Mouse (Mus musculus) midbrain, embryonic 16.5 days (tissue): ENCODE data around the gene Spatc1l. TPM values are rescaled to one million over a fixed set of nuclear protein-coding genes. Genes with fewer than 3 reads are reported as not detected.

Source experiments
- ATAC-seq: fragments of 200-750 bp; cut with Nextera tagmentation; 2 replicates; pipeline ENCODE4 v1.8.0; 2017; ENCODE audit warnings: moderate TSS enrichment
- H3K27ac ChIP-seq: fragments of 300-500 bp; sonication (generic); 2 replicates; pipeline ENCODE4 v1.5.1; 2014; ENCODE audit warnings: mild to moderate bottlenecking, low read length, mixed read lengths
- H3K27me3 ChIP-seq: fragments of 300-500 bp; sonication (generic); 2 replicates; pipeline ENCODE4 v1.6.1; 2014; ENCODE audit warnings: low read depth, low read length, mixed read lengths; ENCODE audit not compliant: control insufficient read depth, insufficient read depth
- H3K36me3 ChIP-seq: fragments of 300-500 bp; sonication (generic); 2 replicates; pipeline ENCODE4 v1.6.1; 2014; ENCODE audit warnings: mild to moderate bottlenecking, low read length, moderate library complexity, mixed read lengths; ENCODE audit not compliant: control insufficient read depth, insufficient read depth
- H3K4me1 ChIP-seq: fragments of 300-500 bp; sonication (generic); 2 replicates; pipeline ENCODE4 v1.6.1; 2014; ENCODE audit warnings: mild to moderate bottlenecking, low read length, mixed read lengths; ENCODE audit not compliant: control insufficient read depth, insufficient read depth
- H3K4me2 ChIP-seq: fragments of 300-500 bp; sonication (generic); 2 replicates; pipeline ENCODE4 v1.6.1; 2014; ENCODE audit warnings: mild to moderate bottlenecking, low read length, mixed read lengths
- H3K4me3 ChIP-seq: fragments of 300-500 bp; sonication (generic); 2 replicates; pipeline ENCODE4 v1.5.1; 2014; ENCODE audit warnings: low read depth, mild to moderate bottlenecking, low read length, moderate library complexity, mixed read lengths
- H3K9ac ChIP-seq: fragments of 300-500 bp; sonication (generic); 2 replicates; pipeline ENCODE4 v1.6.1; 2014; ENCODE audit warnings: low read depth, low read length, mixed read lengths
- H3K9me3 ChIP-seq: fragments of 300-500 bp; sonication (generic); replicated peaks from 2 replicates; pipeline ENCODE4 v1.6.1; 2014; ENCODE audit warnings: mild to moderate bottlenecking, low read length, mixed read lengths; ENCODE audit not compliant: control insufficient read depth, poor library complexity, severe bottlenecking
- WGBS: fragments of 180-500 bp; shearing (Covaris S2); extraction: QIAGEN DNeasy Blood & Tissue Kit; methylation state at CpG from one replicate; pipeline ENCODE4 v1.1.7; 2014; 5-methylcytosine and 5-hydroxymethylcytosine counted together
- polyA plus RNA-seq: library from polyadenylated mRNA; unstranded; fragments of >200 nt; fragmentation: Nextera tagmentation; extraction: Ambion mirVana; gene quantifications from 2 replicates; pipeline ENCODE4 v1.2.1, GENCODE M21; 2015

Spatc1l gene
- polyA plus RNA-seq, result 0.16 TPM in 1 of 2 replicates, not detected in the other

DNA sequence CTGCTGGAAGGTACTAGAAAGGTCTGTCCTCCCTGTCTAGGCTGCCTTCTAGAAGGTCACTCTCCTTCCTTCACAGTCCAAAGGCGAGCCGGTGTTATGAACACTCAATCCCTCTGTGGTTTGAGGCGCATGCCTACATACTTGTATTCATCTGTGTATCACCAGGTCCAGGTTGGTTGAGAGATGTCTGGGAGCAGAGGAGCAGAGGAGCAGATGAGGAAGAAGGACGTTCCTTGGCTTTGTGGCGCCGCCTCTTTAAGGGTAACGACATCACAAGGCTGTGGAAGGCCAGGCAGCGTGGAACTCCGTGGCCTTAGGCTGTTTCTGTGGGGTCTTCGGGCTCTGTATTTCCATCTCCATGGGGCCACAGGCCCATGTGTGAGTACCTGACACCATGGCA lies at the start of gene Spatc1l:
Spatc1l (plus strand) TSS at position 301 of the 400 bp plus-strand sequence.
- Histone ChIP-seq H3K9me3 (no peaks in the 10 kb centered on the region), H3K9ac (no peak within 1 kb of the TSS), H3K4me1 (no peaks in the 10 kb centered on the region), H3K4me3 (no peak within 1 kb of the TSS), H3K36me3 (0 out of 2 replicates have a peak, but pooled peaks cover 3% of the 10 kb centered on the region), H3K27me3 (no peaks in the 10 kb centered on the region), H3K27ac (no peak within 1 kb of the TSS), H3K4me2 (no peak within 1 kb of the TSS)
- WGBS, result 91% methylated on average over 10 of the region's 10 CpGs
- no peak for ATAC-seq

DNA sequence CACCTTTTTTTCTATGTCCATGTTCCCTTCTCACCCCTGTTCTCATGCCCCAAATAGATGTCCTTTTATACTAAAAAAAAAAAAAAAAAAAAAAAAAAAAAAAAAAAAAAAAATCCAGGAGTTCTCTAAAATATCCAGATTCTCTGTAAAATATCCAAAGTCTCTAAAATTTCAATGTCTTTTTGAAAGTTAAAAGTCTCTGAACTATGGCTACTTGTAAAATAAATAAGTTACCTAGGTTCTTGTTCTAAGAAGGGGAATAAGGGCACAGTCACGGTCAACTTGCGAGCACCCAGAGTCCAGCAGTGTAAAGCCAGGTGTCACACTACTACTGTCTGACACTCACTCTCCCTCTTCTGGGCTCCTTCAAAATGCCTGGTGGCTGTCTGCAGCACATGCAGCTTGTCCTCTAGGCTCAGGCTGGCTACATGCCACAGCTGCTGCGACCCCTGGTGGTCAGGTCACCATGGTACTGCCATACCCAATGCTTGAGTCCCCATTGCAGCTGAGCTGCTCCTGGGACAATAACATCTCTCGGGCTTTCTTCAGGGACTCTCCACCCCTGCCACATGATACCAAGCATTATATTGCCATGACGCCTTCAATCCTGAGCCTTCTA lies 49.0 kb upstream of the Spatc1l start:
- WGBS, result 48% methylated on average over 5 of the region's 5 CpGs

GRCm38 (mm10) chr10:76530922-76531321 lies 31.1 kb upstream of the Spatc1l start:
- ATAC-seq, result peak; percentile 62
- H3K27me3 ChIP-seq, result no peaks in the 10 kb centered on the region
- H3K36me3 ChIP-seq, result peaks cover 5% of the 10 kb centered on the region
- WGBS, result 2% methylated on average over 11 of the region's 11 CpGs
- peak overlapping the region; percentile 79 for H3K4me3 ChIP-seq
- H3K9ac ChIP-seq, result peak overlapping the region; percentile 71
- H3K9me3 ChIP-seq, result no peaks in the 10 kb centered on the region
- peak overlapping the region; percentile 86 for H3K4me2 ChIP-seq
- peaks cover 29% of the 10 kb centered on the region for H3K4me1 ChIP-seq
- H3K27ac ChIP-seq, result peak overlapping the region; percentile 69

More for the DNA sequence above, 49.0 kb upstream of the Spatc1l start:
- H3K27ac ChIP-seq, result no peak overlapping the region
- peaks cover 35% of the 10 kb centered on the region for H3K36me3 ChIP-seq
- no peak overlapping the region for H3K4me2 ChIP-seq
- H3K27me3 ChIP-seq, result no peaks in the 10 kb centered on the region
- no peak overlapping the region for H3K4me3 ChIP-seq
- H3K4me1 ChIP-seq, result no peaks in the 10 kb centered on the region
- H3K9ac ChIP-seq, result no peak overlapping the region
- ATAC-seq, result no peak
- no peaks in the 10 kb centered on the region for H3K9me3 ChIP-seq

- Histone ChIP-seq H3K4me3 (peak within 1 kb of the TSS; percentile 79), H3K9ac (peak within 1 kb of the TSS; percentile 83), H3K27ac (peak within 1 kb of the TSS; percentile 86), H3K4me1 (peaks cover 29% of the 10 kb centered on the region), H3K36me3 (peaks cover 9% of the 10 kb centered on the region), H3K9me3 (no peaks in the 10 kb centered on the region), H3K27me3 (no peaks in the 10 kb centered on the region), H3K4me2 (peak within 1 kb of the TSS; percentile 86)
- WGBS, result under 1% methylated on average over 36 of the region's 37 CpGs
- peak; percentile 100 for ATAC-seq
These were observed 30.7 kb upstream of the Spatc1l start, which contains the start of gene Lss for GRCm38 (mm10) chr10:76531375-76531774. Gene Lss (plus strand): TSS chr10:76531588.

DNA sequence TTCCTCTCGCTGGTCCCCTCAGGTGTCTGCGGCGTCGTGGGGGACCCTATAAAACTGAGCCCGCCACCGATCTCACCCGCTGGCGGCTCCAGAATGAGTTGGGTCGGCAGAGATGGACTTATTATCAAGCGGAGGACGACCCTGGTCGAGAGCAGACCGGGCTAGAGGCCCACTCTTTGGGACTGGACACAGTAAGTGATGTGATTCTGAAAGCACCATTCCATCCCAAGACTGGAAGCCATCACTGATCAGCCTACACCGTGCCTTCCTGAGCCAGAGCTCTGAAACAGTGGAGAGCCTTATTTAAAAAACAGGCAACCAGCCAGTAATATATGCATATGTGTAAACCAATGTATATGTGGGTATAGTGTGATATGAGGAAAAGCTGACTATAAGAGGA lies 30.2 kb upstream of the Spatc1l start:
- Histone ChIP-seq H3K9ac (peak overlapping the region; percentile 83), H3K9me3 (no peaks in the 10 kb centered on the region), H3K4me1 (peaks cover 29% of the 10 kb centered on the region), H3K27me3 (no peaks in the 10 kb centered on the region), H3K4me3 (peak overlapping the region; percentile 79), H3K36me3 (peaks cover 11% of the 10 kb centered on the region), H3K27ac (peak overlapping the region; percentile 86), H3K4me2 (peak overlapping the region; percentile 86)
- ATAC-seq, result peak; percentile 60
- WGBS, result 0% methylated on average over 14 of the region's 14 CpGs

DNA sequence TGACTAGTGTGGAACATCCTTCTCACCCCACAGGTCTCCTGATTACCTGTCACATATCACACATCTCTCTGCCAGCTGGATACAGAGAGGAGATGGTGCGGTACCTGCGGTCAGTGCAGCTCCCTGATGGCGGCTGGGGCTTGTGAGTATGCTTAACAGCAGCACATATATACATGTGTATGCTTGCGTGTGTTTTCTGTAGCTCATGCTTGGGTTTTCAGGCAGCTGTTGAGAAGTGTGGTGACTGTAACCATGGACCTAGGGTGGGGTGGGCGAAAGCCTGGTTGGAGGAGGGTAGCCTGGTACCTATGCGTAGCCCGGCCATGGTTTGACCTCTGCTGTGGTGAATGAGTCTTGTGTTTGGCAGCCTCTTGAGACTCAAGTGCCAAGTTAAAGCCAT lies 26.5 kb upstream of the Spatc1l start:
- Histone ChIP-seq H3K27me3 (no peaks in the 10 kb centered on the region), H3K9me3 (no peaks in the 10 kb centered on the region), H3K4me2 (no peak overlapping the region), H3K4me3 (no peak overlapping the region), H3K27ac (no peak overlapping the region), H3K4me1 (peaks cover 28% of the 10 kb centered on the region), H3K9ac (no peak overlapping the region), H3K36me3 (peaks cover 33% of the 10 kb centered on the region)
- ATAC-seq, result no peak
- WGBS, result 98% methylated on average over 7 of the region's 7 CpGs

- no peak for ATAC-seq
- Histone ChIP-seq H3K27me3 (no peaks in the 10 kb centered on the region), H3K9me3 (no peaks in the 10 kb centered on the region), H3K4me3 (no peak overlapping the region), H3K9ac (no peak overlapping the region), H3K36me3 (peaks cover 49% of the 10 kb centered on the region), H3K27ac (no peak overlapping the region), H3K4me2 (no peak overlapping the region), H3K4me1 (peaks cover 16% of the 10 kb centered on the region)
- WGBS, result 87% methylated on average over 9 of the region's 9 CpGs
These were observed 24.5 kb upstream of the Spatc1l start for GRCm38 (mm10) chr10:76537619-76538018.

GRCm38 (mm10) chr10:76541336-76542085 lies 20.6 kb upstream of the Spatc1l start:
- 95% methylated on average over 11 of the region's 11 CpGs for WGBS
- peaks cover 67% of the 10 kb centered on the region for H3K36me3 ChIP-seq

More at GRCm38 (mm10) chr10:76541336-76542085, 20.6 kb upstream of the Spatc1l start:
- Histone ChIP-seq H3K9ac (no peak overlapping the region), H3K27me3 (no peaks in the 10 kb centered on the region), H3K4me1 (no peaks in the 10 kb centered on the region), H3K4me3 (no peak overlapping the region), H3K4me2 (no peak overlapping the region), H3K27ac (no peak overlapping the region), H3K9me3 (no peaks in the 10 kb centered on the region)
- no peak for ATAC-seq
